Mouse (Mus musculus) limb, embryonic 11.5 days (tissue): Measurements from ENCODE around the gene Dek. TPM values are rescaled to one million over a fixed set of nuclear protein-coding genes. Genes with fewer than 3 reads are reported as not detected.

ENCODE experiments used
- ATAC-seq: fragments of 200-750 bp; cut with Nextera tagmentation; 2 replicates; pipeline ENCODE4 v1.8.0; 2017; ENCODE audit warnings: low read depth; ENCODE audit not compliant: insufficient number of reproducible peaks, low FRiP score, low TSS enrichment
- DNase-seq: peaks from one replicate; pipeline ENCODE4 v3.0.0-alpha.2; 2015; ENCODE audit warnings: low spot score
- H3K27ac ChIP-seq: fragments of 300-500 bp; sonication (generic); replicated peaks from 2 replicates; pipeline ENCODE4 v1.5.1; 2014; ENCODE audit warnings: low read depth, mild to moderate bottlenecking, low read length
- H3K27me3 ChIP-seq: fragments of 300-500 bp; sonication (generic); 2 replicates; pipeline ENCODE4 v1.6.1; 2014; ENCODE audit warnings: mild to moderate bottlenecking, low read length, mixed read lengths; ENCODE audit not compliant: control insufficient read depth, insufficient read depth
- H3K36me3 ChIP-seq: fragments of 300-500 bp; sonication (generic); 2 replicates; pipeline ENCODE4 v1.6.1; 2014; ENCODE audit warnings: mild to moderate bottlenecking, low read length, moderate library complexity, mixed read lengths; ENCODE audit not compliant: control insufficient read depth, insufficient read depth
- H3K4me1 ChIP-seq: fragments of 300-500 bp; sonication (generic); 2 replicates; pipeline ENCODE4 v1.6.1; 2014; ENCODE audit warnings: low read length, mixed read lengths; ENCODE audit not compliant: control insufficient read depth, insufficient read depth
- H3K4me2 ChIP-seq: fragments of 300-500 bp; sonication (generic); 2 replicates; pipeline ENCODE4 v1.6.1; 2014; ENCODE audit warnings: low read depth, mild to moderate bottlenecking, moderate library complexity; ENCODE audit not compliant: severe bottlenecking
- H3K4me3 ChIP-seq: fragments of 300-500 bp; sonication (generic); 2 replicates; pipeline ENCODE4 v1.5.1; 2014; ENCODE audit warnings: low read depth, low read length
- H3K9ac ChIP-seq: fragments of 300-500 bp; sonication (generic); 2 replicates; pipeline ENCODE4 v1.6.1; 2014; ENCODE audit warnings: mild to moderate bottlenecking, low read length
- H3K9me3 ChIP-seq: fragments of 300-500 bp; sonication (generic); 2 replicates; pipeline ENCODE4 v1.6.1; 2016; ENCODE audit warnings: low read length; ENCODE audit not compliant: control insufficient read depth
- WGBS: fragments of 180-500 bp; shearing (Covaris S2); extraction: QIAGEN DNeasy Blood & Tissue Kit; methylation state at CpG from one replicate; pipeline ENCODE4 v1.1.7; 2014; 5-methylcytosine and 5-hydroxymethylcytosine counted together
- polyA plus RNA-seq: library from polyadenylated mRNA; unstranded; fragments of >200 nt; fragmentation: Nextera tagmentation; extraction: Ambion mirVana; gene quantifications from 2 replicates; pipeline ENCODE4 v1.2.1, GENCODE M21; 2014

The Dek gene
- polyA plus RNA-seq, 1 experiment from 2014 or later, result 375 TPM

GRCm38 (mm10) chr13:47080905-47081505, 25.0 kb downstream of the Dek start:
- Histone ChIP-seq H3K36me3 (no peaks in the 10 kb centered on the region), H3K9ac (no peak overlapping the region), H3K4me1 (no peaks in the 10 kb centered on the region), H3K4me2 (no peak overlapping the region), H3K27me3 (no peaks in the 10 kb centered on the region), H3K27ac (no peak overlapping the region), H3K4me3 (no peak overlapping the region), H3K9me3 (no peaks in the 10 kb centered on the region)
- ATAC-seq, result no peak
- WGBS, result 91% methylated on average over 4 of the region's 4 CpGs
- DNase-seq, result no peak

DNA sequence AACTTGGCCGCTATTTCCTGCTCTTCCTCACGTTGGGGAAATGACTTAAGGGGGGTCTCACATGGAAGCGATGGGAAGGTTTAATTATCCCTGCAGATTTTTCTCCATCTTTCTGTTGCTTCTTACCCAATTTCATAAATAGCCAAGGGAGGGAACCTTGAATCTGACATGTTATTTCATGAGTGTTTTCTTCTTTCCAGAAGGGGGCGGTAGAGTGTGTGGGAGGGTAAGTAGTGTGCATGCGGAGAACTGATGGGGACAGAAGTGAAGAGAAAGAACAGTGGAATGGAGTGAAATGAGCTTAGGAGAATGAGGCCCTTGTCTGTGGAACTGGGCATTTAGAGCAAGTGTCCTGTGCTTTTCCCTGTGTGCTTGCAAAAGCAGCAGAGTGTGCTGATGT, 27.2 kb downstream of the Dek start:
- no peaks in the 10 kb centered on the region for H3K4me1 ChIP-seq
- H3K36me3 ChIP-seq, result no peaks in the 10 kb centered on the region
- no peak overlapping the region for H3K4me2 ChIP-seq
- DNase-seq, result no peak
- ATAC-seq, result no peak
- no peaks in the 10 kb centered on the region for H3K9me3 ChIP-seq
- no peak overlapping the region for H3K9ac ChIP-seq
- 67% methylated on average over 5 of the region's 5 CpGs for WGBS
- no peak overlapping the region for H3K4me3 ChIP-seq
- H3K27ac ChIP-seq, result no peak overlapping the region
- no peaks in the 10 kb centered on the region for H3K27me3 ChIP-seq

GRCm38 (mm10) chr13:47077367-47077766, 28.6 kb downstream of the Dek start:
- ATAC-seq, result no peak
- no peaks in the 10 kb centered on the region for H3K36me3 ChIP-seq

DNA sequence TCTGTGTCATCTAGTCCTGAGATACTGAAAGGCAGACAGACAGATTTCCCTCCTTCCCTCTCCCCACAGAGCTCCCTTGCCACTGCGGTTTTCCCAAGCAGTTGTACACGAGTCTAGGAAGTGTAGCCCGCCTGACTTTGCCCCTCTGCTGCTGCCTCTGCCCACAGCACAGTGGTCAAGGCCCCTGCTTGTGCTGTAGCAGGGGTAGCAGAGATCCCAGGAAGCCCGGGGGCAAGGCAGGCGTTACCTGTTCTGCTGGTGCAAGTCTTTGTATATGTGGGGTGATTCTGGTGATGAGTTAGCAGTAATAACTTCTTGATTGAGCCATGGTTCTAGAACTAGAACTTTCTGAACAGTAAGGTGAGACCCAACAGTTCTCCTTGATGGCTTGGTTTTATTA, 29.8 kb downstream of the Dek start:
- Histone ChIP-seq H3K4me1 (no peaks in the 10 kb centered on the region), H3K4me3 (no peak overlapping the region), H3K4me2 (no peak overlapping the region), H3K9me3 (no peaks in the 10 kb centered on the region), H3K9ac (no peak overlapping the region), H3K36me3 (no peaks in the 10 kb centered on the region), H3K27me3 (no peaks in the 10 kb centered on the region), H3K27ac (no peak overlapping the region)
- WGBS, result 88% methylated on average over 5 of the region's 5 CpGs
- DNase-seq (no peak), ATAC-seq (no peak)

More at GRCm38 (mm10) chr13:47077367-47077766, 28.6 kb downstream of the Dek start:
- Histone ChIP-seq H3K4me3 (no peak overlapping the region), H3K27ac (no peak overlapping the region), H3K4me1 (no peaks in the 10 kb centered on the region), H3K4me2 (no peak overlapping the region), H3K9me3 (no peaks in the 10 kb centered on the region), H3K9ac (no peak overlapping the region), H3K27me3 (no peaks in the 10 kb centered on the region)
- DNase-seq, result no peak

DNA sequence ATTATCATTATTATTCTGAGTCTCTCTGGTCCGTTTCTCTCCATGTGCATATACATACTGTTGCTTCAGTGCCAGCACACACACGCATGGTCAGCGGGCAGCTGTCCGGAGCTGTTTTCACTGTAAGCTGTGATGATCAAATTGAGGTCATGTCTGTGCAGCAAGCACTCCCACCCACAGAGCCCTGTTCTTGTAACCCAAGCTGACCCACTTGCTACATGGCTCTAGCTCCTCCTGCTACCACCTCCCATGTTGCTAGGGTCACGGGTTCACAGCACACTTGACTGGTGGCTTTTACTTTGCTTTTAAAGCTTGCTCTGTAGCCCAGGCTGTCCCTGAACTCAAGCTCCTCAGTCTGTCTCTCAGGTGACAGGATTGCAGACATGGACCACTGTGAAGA, 33.5 kb downstream of the Dek start:
- Histone ChIP-seq H3K27ac (no peak overlapping the region), H3K36me3 (no peaks in the 10 kb centered on the region), H3K27me3 (no peaks in the 10 kb centered on the region), H3K4me2 (no peak overlapping the region), H3K4me1 (0 out of 2 replicates have a peak, but pooled peaks cover 2% of the 10 kb centered on the region), H3K4me3 (no peak overlapping the region), H3K9ac (no peak overlapping the region), H3K9me3 (no peaks in the 10 kb centered on the region)
- WGBS, result 92% methylated on average over 5 of the region's 5 CpGs
- ATAC-seq, result no peak
- no peak for DNase-seq

GRCm38 (mm10) chr13:47071871-47072270, 34.1 kb downstream of the Dek start:
- Histone ChIP-seq H3K4me2 (no peak overlapping the region), H3K4me1 (0 out of 2 replicates have a peak, but pooled peaks cover 2% of the 10 kb centered on the region), H3K27ac (no peak overlapping the region), H3K27me3 (no peaks in the 10 kb centered on the region), H3K9ac (no peak overlapping the region), H3K4me3 (no peak overlapping the region), H3K9me3 (no peaks in the 10 kb centered on the region), H3K36me3 (no peaks in the 10 kb centered on the region)
- ATAC-seq (no peak), DNase-seq (no peak)
- 95% methylated on average over 13 of the region's 13 CpGs for WGBS

DNA sequence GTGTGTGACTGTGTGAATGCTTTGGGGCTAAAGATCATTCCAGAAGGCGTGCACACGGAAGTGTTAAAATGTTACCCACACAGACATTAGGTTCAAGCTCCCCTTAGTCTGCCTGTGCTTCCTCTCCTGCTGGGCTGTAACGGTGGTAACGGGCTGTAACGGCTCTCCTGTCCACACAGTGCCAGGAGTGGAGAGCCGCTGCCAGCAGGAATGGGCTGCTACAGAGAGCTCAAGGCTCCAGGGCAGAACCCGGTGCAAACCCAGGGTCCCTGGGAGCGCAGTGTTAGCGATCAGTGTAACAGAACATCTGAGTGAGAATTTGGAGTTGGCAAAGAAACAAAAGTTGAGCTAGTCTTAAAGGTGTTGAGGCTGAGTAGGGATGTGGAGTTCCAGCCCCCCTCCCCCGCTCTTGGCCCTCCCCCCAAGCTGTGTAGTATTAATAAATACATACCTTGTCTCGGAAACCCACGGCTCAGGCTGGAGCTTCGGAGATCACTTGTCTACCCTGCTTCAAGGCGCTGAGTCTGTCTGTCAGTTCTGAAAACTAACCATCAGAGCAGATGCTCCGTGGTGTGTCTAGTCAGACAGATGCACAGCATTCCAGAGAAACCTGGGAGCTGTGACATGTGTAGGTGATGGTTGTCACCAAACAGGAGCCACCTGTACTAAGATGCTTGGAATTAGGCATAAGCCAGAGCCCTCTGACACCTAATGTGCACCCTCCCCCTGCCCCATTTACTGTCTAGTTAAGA, 35.5 kb downstream of the Dek start:
- H3K9me3 ChIP-seq, result no peaks in the 10 kb centered on the region
- ATAC-seq (no peak), DNase-seq (no peak)
- WGBS, result 73% methylated on average over 15 of the region's 15 CpGs
- H3K4me2 ChIP-seq, result no peak overlapping the region
- no peak overlapping the region for H3K9ac ChIP-seq
- H3K36me3 ChIP-seq, result no peaks in the 10 kb centered on the region
- H3K4me1 ChIP-seq, result 0 out of 2 replicates have a peak, but pooled peaks cover 2% of the 10 kb centered on the region
- no peak overlapping the region; the same call in 1 of the 2 replicates for H3K27ac ChIP-seq
- H3K27me3 ChIP-seq, result no peaks in the 10 kb centered on the region
- no peak overlapping the region for H3K4me3 ChIP-seq

- no peaks in the 10 kb centered on the region for H3K27me3 ChIP-seq
- H3K36me3 ChIP-seq, result no peaks in the 10 kb centered on the region; the same call in 1 of the 2 replicates
- H3K9ac ChIP-seq, result no peak overlapping the region
- H3K4me3 ChIP-seq, result no peak overlapping the region
- ATAC-seq (no peak), DNase-seq (no peak)
- WGBS, result 92% methylated on average over 6 of the region's 6 CpGs
- H3K9me3 ChIP-seq, result no peaks in the 10 kb centered on the region
- no peak overlapping the region for H3K4me2 ChIP-seq
- H3K4me1 ChIP-seq, result 0 out of 2 replicates have a peak, but pooled peaks cover 2% of the 10 kb centered on the region
- no peak overlapping the region for H3K27ac ChIP-seq
Observed at GRCm38 (mm10) chr13:47067001-47067400, 39.0 kb downstream of the Dek start.
